Mouse (Mus musculus): ENCODE results near the gene Olfr1261.

Gene Olfr1261

DNA sequence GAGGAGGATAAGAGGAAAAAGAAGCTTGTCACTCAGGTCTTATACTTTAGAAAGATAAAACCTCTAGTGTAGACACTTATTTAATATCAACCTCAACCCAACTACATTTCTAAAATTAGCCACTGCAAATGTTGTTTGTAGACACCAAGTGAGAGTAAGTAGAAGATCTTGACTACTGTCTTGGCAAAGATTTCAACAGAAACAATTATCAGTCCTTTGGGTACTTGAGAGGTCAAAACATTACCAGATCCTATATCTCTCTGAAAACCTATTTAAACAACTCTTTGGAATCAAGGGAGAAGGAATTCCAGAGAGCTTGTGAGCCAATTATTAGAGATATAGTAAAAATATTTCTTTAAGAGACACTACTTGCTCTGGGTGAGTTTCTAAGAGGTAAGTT lies at the start of gene Olfr1261:
Olfr1261 (plus strand) TSS at position 301 of the 400 bp plus-strand sequence.
- no peak for DNase-seq (ENCODE audit: low spot score in 2 of 2)

GRCm38 (mm10) chr2:89948564-89948963 lies 42.5 kb upstream of the Olfr1261 start, which contains the start of gene Olfr1259:
Olfr1259 (minus strand) TSS chr2:89948664.
- DNase-seq (ENCODE audit: low spot score in 2 of 2) = no peak

- DNase-seq (ENCODE audit: low spot score in 2 of 2) = peak in 1 of 2 experiments; percentile 24
Observed at GRCm38 (mm10) chr2:89974184-89974583, 16.8 kb upstream of the Olfr1261 start, which contains the start of gene Olfr1260. Olfr1260 (plus strand) TSS chr2:89974340.

GRCm38 (mm10) chr2:89977709-89978108 lies 13.3 kb upstream of the Olfr1261 start:
- DNase-seq (ENCODE audit: low spot score in 2 of 2) = no peak

DNA sequence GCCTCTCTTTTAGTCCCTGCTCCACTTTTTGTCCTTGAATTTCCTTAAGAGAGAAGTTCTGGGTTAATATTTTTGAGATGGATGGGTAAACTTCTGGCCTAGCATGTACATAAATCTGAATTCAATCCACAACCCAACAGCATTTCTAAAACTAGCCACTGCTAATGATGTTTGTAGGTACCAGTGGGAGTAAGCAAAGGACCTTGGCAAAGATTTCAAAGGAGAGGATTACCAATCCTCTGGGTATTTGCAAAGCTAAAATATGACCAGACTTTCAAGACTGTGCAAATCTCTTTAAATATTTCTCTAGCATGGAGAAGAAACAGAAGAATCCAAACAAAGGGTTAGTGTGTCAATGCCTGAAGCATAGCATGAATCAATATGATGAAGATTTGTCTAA lies 8.8 kb downstream of the Olfr1261 start, which contains the start of gene Olfr1262:
Olfr1262 (plus strand) TSS at position 301 of the 400 bp plus-strand sequence.
- DNase-seq (ENCODE audit: low spot score in 2 of 2) = no peak

- DNase-seq (ENCODE audit: low spot score in 2 of 2) = no peak
Observed at GRCm38 (mm10) chr2:90011831-90012230, 20.8 kb downstream of the Olfr1261 start, which contains the start of gene Olfr1263. Olfr1263 (plus strand) TSS chr2:90012131.

- no peak for DNase-seq (ENCODE audit: low spot score in 2 of 2)
Observed at GRCm38 (mm10) chr2:90025477-90025876, 34.5 kb downstream of the Olfr1261 start, which contains the start of gene Olfr1264. Olfr1264 (minus strand) TSS chr2:90025577.

DNA sequence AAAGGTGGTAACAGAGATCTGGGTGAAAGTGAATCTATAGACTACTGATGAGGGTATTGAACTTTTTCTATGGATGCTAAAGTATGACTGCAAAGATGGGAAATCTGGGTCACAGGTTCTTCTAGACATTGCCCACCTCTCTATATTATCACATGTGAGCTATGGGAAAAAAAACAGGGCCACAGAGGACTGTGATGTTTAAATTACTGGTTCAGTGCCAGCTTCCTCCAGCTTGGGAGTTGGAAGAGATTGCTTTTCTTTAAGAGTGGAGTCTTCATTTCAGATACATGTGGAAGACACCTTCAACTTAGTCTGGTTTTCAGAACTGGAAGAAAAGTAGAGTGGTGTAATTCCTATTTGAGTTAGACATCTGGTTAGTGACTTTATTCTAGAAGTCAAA lies 44.0 kb downstream of the Olfr1261 start, which contains the start of gene Olfr1265:
Olfr1265 (plus strand) TSS at position 301 of the 400 bp plus-strand sequence.
- DNase-seq (ENCODE audit: low spot score in 2 of 2) = no peak
